Mouse (Mus musculus): ENCODE results near the gene Pip5k1b. TPM values are rescaled to one million over a fixed set of nuclear protein-coding genes. Genes with fewer than 3 reads are reported as not detected.
A peak's percentile ranks its signal among the peaks of the same experiment; 100 is the strongest.

Gene Pip5k1b
- total and polyA plus RNA-seq, 3 experiments = 14.6 to 23.1 (median 22.2) TPM

- peak; percentile 25 to 49 for DNase-seq
- no peak overlapping the region; the same call in 1 of the 2 replicates for H3K4me3 ChIP-seq
- H3K4me1 ChIP-seq (ENCODE audit: control insufficient read depth, insufficient read depth, low read length) = no peaks in the 10 kb centered on the region
- H3K79me2 ChIP-seq (replicated peaks; ENCODE audit: control insufficient read depth, insufficient read depth, low read length) = no peaks in the 10 kb centered on the region
- 50% methylated on average over 15 of the region's 15 CpGs for whole genome bisulfite sequencing
- no peaks in the 10 kb centered on the region; the same call in 1 of the 2 replicates for H3K36me3 ChIP-seq (ENCODE audit: control insufficient read depth, insufficient read depth, low read length)
- no peak for TF ChIP-seq CTCF (IDR thresholded peaks at IDR 0.05)
- TF ChIP-seq POLR2A (IDR thresholded peaks at IDR 0.05; ENCODE audit: insufficient read depth, low read depth, low read length) = no peak
- TF ChIP-seq EP300 (IDR thresholded peaks at IDR 0.05; ENCODE audit: insufficient read depth, low read depth, low read length) = no peak
- no peaks in the 10 kb centered on the region for H3K27me3 ChIP-seq (ENCODE audit: control insufficient read depth, insufficient read depth, low read length)
- 0 out of 2 replicates have a peak overlapping the region, but pooled peaks have one; percentile 4 for H3K9ac ChIP-seq (ENCODE audit: low read depth, low read length)
- H3K27ac ChIP-seq = peak overlapping the region; percentile 84
- intact Hi-C loops (cut with DNase I) = no loop called here
These were observed 28.7 kb downstream of the Pip5k1b start for GRCm38 (mm10) chr19:24526731-24527612.

DNA sequence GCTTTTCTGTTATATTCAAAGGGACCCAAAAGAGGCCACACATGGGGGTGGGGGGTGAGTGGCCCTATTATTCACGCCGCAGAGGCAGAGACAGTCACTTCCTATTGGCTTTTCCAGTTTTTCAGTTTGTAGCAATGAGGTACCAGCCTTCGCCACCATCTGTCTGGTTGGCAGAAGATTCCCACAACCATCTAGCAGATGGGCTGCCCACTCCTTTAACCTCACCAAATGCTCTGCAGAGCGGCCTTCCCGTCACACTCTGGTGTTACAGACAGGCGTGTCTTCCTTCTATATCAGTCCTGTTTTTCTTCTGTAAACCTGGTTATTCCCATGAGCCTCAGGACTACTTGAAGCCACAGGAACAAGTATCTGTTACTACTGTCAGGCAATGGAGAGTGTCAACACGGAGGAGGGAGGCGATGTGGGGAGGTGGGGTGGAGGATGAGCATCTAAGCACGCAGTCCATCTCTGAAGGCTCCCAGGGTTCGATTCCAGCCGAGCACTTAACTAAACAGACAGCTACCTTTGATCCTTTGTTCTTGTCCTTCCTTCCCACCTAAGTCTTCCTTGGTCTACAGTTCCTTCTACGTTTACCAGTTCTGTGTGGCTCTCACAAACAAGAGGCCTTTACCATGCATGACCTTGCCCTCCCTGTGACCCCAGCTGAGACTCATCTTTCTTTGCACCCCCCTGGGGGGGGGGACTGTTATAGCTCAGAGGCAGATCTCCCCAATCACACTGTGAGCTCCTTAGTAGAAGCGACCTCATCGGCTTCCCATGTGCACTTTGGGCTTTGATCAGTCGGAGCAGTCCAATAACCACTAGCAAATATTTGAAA lies 32.0 kb downstream of the Pip5k1b start:
- Histone ChIP-seq H3K36me3 (ENCODE audit: control insufficient read depth, insufficient read depth, low read length) (no peaks in the 10 kb centered on the region; the same call in 1 of the 2 replicates), H3K79me2 (replicated peaks; ENCODE audit: control insufficient read depth, insufficient read depth, low read length) (no peaks in the 10 kb centered on the region), H3K9ac (ENCODE audit: low read depth, low read length) (no peak overlapping the region), H3K4me1 (ENCODE audit: control insufficient read depth, insufficient read depth, low read length) (peaks cover 2% of the 10 kb centered on the region; the same call in 1 of the 2 replicates), H3K4me3 (no peak overlapping the region), H3K27ac (no peak overlapping the region), H3K27me3 (ENCODE audit: control insufficient read depth, insufficient read depth, low read length) (no peaks in the 10 kb centered on the region)
- TF ChIP-seq EP300 (IDR thresholded peaks at IDR 0.05; ENCODE audit: insufficient read depth, low read depth, low read length) (no peak), CTCF (IDR thresholded peaks at IDR 0.05) (no peak), POLR2A (IDR thresholded peaks at IDR 0.05; ENCODE audit: insufficient read depth, low read depth, low read length) (no peak)
- DNase-seq = no peak
- intact Hi-C loops (cut with DNase I) = no loop called here
- WGBS = 84% methylated on average over 15 of the region's 15 CpGs

GRCm38 (mm10) chr19:24521997-24522396 lies 33.7 kb downstream of the Pip5k1b start:
- Histone ChIP-seq H3K4me1 (ENCODE audit: control insufficient read depth, insufficient read depth, low read length) (peaks cover 2% of the 10 kb centered on the region; the same call in 1 of the 2 replicates), H3K27ac (no peak overlapping the region), H3K36me3 (ENCODE audit: control insufficient read depth, insufficient read depth, low read length) (no peaks in the 10 kb centered on the region), H3K79me2 (replicated peaks; ENCODE audit: control insufficient read depth, insufficient read depth, low read length) (no peaks in the 10 kb centered on the region), H3K27me3 (ENCODE audit: control insufficient read depth, insufficient read depth, low read length) (no peaks in the 10 kb centered on the region), H3K4me3 (no peak overlapping the region), H3K9ac (ENCODE audit: low read depth, low read length) (no peak overlapping the region)
- DNase-seq = no peak
- TF ChIP-seq POLR2A (IDR thresholded peaks at IDR 0.05; ENCODE audit: insufficient read depth, low read depth, low read length) (no peak), CTCF (IDR thresholded peaks at IDR 0.05) (no peak), EP300 (IDR thresholded peaks at IDR 0.05; ENCODE audit: insufficient read depth, low read depth, low read length) (no peak)
- 28% methylated on average over 7 of the region's 7 CpGs for WGBS
- intact Hi-C loops (cut with DNase I) = no loop called here

GRCm38 (mm10) chr19:24521146-24521545 lies 34.5 kb downstream of the Pip5k1b start:
- Histone ChIP-seq H3K79me2 (replicated peaks; ENCODE audit: control insufficient read depth, insufficient read depth, low read length) (no peaks in the 10 kb centered on the region), H3K4me1 (ENCODE audit: control insufficient read depth, insufficient read depth, low read length) (peaks cover 2% of the 10 kb centered on the region; the same call in 1 of the 2 replicates), H3K9ac (ENCODE audit: low read depth, low read length) (no peak overlapping the region), H3K4me3 (no peak overlapping the region), H3K27ac (no peak overlapping the region), H3K27me3 (ENCODE audit: control insufficient read depth, insufficient read depth, low read length) (no peaks in the 10 kb centered on the region), H3K36me3 (ENCODE audit: control insufficient read depth, insufficient read depth, low read length) (no peaks in the 10 kb centered on the region)
- intact Hi-C loops (cut with DNase I) = no loop called here
- no peak for TF ChIP-seq CTCF (IDR thresholded peaks at IDR 0.05)
- no peak for TF ChIP-seq POLR2A (IDR thresholded peaks at IDR 0.05; ENCODE audit: insufficient read depth, low read depth, low read length)
- TF ChIP-seq EP300 (IDR thresholded peaks at IDR 0.05; ENCODE audit: insufficient read depth, low read depth, low read length) = no peak
- no peak for DNase-seq
- WGBS = 85% methylated on average over 9 of the region's 9 CpGs

DNA sequence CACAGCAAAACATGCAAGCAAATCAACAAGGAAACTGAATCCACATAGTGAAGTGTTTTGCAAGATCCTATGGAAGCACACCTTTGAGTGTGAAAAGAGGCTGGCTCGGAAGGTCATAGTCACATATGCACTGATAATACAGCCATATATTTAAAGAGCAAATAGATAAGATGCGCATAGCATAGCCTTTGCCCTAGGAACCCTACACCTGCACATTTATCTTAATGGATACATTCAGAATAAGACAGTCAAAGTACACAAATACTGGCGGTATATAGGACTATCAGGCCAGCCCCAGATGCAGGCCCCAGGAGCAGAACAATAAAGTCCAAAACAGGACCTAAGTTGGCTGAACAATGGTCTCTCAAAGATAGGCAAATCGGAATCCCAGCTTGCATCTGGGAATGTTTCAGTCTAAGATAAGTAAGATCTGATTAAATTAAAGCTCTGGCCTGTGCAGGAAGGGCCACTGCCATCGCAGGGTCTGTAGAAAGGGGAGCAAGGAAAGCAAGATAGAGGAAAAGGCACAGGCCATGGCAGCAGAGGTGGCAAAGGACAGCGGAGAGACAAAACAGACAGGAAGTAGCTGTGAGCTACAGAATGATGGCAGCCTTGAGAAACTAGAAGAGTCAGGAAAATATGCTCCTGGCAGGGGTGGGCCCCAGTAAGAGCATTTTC lies 35.8 kb downstream of the Pip5k1b start:
- H3K27ac ChIP-seq = no peak overlapping the region
- WGBS = 67% methylated on average over 6 of the region's 6 CpGs
- no peaks in the 10 kb centered on the region for H3K79me2 ChIP-seq (replicated peaks; ENCODE audit: control insufficient read depth, insufficient read depth, low read length)
- TF ChIP-seq CTCF (IDR thresholded peaks at IDR 0.05) = no peak
- no peak for TF ChIP-seq POLR2A (IDR thresholded peaks at IDR 0.05; ENCODE audit: insufficient read depth, low read depth, low read length)
- no peak for TF ChIP-seq EP300 (IDR thresholded peaks at IDR 0.05; ENCODE audit: insufficient read depth, low read depth, low read length)
- H3K9ac ChIP-seq (ENCODE audit: low read depth, low read length) = no peak overlapping the region
- no peak for DNase-seq
- no peak overlapping the region for H3K4me3 ChIP-seq
- peaks cover 2% of the 10 kb centered on the region; the same call in 1 of the 2 replicates for H3K4me1 ChIP-seq (ENCODE audit: control insufficient read depth, insufficient read depth, low read length)
- H3K27me3 ChIP-seq (ENCODE audit: control insufficient read depth, insufficient read depth, low read length) = no peaks in the 10 kb centered on the region
- H3K36me3 ChIP-seq (ENCODE audit: control insufficient read depth, insufficient read depth, low read length) = no peaks in the 10 kb centered on the region
- intact Hi-C loops (cut with DNase I) = no loop called here
